Mouse (Mus musculus): ENCODE data around the gene Itpr3.

Itpr3 gene

DNA sequence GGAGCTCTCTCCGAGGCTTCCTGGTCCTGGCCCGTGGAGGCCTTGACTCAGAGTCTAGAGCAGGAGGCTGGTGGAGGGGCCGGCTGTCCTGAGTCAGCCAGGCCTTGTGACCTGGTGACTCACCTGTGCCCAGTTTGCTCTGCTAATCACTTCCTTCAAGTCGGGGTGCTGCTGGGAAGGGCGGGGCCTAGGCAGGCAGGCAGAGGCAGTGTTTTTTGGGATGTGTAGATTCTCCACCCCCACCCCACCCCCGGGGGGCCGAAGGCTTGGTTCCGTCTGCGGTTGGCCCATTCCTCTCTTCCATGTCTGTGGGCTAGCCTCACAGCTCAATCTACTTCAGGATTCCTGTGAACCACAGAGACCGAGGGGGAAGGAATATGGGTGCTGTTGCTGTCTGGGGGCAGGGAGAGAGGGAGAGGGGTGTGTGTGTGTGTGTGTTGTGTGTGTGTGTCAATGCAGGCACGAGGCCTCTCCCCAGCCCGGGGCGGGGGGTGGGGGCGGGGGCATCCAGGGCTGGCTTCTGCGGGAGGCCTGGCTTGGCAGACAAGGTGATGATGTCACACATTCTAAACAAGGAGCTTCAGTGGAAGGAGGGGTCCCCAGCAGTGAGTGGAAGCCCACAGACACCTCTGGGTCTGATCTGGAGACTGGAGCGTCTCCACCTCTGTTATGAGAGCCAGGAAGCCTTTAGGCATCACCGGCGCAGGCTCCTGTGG is 18.6 kb upstream of the Itpr3 start:
- no peak for DNase-seq (ENCODE audit: low read depth, low spot score)

DNA sequence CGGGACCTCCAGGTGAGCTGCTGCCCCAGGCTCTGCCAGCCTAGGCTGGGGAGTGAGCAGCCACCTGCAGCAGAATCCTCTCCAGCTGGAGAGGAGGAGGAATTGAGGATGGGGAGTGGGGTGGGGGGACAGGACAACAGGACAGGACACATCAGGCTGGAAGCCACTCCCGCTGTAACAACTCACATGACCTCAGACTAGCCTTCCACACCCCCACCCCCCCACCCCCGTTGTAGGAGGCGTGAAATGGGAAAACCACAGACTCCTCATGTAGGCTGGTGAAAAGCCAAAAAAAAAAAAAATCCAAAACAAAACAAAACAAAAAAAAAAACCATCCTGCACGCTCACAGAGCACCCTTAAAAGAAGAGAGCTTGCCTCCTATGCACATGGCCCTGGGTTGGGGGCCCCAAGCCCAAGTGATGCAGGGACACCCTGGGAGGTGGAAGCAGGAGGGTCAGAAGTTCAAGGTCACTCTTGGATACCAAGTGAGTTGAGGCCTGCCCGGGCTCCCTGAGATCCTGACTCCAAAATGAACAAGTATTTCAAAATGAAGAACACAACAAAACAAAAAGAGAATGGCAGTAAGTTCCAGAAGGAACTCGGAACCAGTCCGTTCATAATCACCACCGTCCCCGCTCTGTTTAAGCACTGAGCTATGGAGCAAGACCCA is 17.5 kb upstream of the Itpr3 start:
- DNase-seq (ENCODE audit: low read depth, low spot score): no peak

DNA sequence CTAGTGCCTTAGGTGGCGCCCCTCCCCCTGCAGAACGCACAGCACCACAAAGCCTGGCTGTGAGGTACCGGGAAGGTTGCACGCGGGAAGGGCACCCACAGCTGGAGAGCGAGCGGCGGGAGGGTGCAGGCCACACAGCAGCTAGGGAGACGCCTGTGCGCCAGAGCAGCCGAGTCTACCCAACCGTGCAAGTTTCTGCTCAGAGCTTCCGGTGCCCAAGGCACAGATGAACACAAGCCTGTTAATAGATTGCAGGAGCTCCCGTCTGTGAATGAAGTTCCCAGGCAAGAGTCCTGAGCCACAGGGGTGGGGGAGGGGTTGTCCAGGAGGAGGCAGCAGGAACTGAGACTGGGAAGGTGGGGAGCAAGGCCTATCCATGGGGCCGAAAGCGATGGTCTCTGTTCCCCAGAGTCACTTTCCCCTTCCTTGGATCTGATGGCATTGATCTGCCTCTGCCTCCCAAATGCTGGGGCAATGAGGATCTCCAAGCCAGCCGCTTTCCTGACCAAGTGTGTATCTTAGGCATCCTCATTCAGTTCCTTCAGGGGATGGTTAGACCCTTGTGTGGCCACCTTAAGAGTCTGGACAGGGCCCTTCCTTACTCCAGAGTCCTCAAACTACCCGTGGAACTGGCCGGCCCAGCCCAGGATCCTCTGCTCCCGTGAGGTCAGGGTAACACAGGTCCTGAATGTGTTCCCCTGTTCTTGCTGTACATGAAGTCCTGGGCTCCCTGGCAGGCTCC is 16.6 kb upstream of the Itpr3 start:
- no peak for DNase-seq (ENCODE audit: low read depth, low spot score)

DNA sequence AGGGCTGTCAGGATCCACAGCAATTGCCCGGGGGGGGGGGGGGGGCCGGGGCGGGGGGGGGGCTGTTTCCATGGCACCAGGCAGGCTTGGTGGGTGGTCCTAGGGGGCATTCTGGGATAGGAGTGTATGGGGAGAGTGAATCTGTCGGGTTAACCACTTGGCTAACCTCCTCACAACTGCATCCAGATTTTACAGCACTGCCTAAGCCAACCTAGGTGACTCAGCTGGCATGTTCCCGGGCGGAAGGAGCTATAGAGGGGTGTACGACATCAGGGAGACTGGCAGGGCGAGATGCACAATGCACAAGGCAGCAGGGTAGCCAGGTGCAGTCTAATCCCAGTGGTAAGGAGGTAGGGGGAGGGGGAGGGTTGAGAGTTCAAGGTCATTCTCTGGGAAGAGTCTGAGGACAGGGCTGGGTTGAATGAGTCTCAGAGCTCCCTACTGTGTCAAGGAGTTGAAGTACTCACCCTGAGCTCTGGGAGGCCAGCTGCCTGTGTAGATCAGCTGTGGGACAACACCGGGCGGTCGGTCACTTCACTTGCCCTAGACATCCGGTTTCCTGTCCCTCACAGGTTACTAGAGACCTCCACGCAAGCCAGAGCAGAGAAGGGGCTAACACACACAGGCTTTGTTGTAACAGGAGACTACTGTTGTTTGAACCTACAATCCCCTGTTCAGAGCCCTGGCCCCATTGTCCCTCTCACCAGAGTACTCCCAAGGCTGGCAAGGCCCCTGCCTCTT is 15.9 kb upstream of the Itpr3 start:
- no peak for DNase-seq (ENCODE audit: low read depth, low spot score)

DNA sequence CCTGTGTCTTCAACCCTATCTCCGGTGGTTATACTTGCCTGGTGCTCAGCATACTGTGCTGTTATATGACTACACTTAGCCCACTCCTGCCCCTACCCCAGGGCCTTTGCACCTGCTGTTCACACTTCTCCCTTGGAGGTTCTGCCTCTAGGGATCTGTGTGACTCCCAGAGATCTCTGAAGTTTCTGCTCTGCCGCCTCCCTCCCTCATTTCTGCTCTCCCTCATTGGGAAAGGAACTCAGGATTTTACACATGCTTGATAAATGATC is 15.4 kb upstream of the Itpr3 start:
- no peak for DNase-seq (ENCODE audit: low read depth, low spot score)

DNA sequence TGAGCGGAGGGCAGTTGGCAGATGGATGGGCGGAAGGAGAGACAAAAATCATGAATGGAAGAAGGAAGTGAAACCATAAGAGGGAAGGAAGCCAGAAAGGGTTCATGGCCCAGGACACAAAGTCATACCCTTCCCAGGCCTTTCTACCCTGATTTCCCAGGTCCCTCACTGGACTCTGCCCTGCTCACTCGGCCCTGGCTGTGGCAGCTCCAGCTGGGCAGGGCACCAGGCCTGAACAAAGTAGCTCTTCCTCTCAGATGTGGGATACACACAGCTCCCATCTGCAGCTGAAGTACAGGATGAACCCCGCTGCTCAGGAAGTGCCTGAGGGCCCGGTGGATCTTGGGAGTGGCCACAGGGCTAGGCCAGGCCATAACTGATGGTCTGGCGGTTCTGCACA is 14.3 kb upstream of the Itpr3 start:
- no peak for DNase-seq (ENCODE audit: low read depth, low spot score)

DNA sequence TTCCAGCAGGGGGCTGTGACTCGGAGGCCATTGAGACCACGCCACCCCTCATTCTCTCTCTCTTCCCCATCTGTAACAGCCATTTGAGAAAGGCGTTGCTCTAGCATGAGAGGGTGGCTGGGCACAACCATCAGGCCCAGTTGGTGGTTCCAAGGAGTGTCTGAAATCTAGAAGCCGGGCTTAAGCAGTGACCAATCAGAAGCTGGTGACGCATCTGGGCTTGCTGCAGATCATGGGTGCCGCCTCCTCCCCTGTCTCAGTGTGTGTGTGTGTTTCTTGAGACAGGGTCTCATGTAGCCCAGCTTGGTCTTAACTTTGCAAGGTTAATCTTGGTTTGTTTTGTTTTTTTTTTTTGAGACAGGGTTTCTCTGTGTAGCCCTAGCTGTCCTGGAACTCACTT is 11.9 kb upstream of the Itpr3 start:
- DNase-seq (ENCODE audit: low read depth, low spot score): no peak

DNA sequence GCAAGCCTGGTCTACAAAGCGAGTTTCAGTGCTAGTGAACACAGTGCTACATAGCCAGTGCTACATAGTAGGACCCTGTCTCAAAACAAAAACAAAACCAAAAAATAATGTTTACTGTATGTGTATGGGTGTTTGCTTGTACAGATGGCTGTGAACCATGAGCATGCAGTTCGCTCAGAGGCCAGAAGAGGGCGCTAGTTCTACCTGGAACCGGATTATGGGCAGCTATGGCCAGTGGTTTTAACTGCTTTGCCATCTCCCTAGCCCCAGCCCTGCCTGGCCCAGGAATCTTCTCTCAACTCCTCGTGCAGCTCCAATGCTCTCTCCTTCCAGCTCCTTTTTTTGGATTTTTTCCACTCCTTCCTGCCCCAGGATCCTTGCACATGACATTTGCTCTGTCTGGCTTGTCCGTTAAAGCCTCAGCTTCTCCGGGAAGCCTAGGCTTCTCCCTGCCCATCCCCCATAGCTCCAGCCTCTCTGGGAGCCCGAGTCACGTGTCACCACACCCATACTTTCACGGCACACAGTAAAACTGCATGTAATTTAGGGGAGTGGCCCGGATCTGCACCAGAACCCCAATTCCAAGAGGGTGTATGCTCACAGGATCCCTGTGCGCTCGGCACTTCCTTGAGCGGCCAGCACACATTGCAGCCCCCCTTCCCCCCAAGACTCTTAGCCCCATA is 9.2 kb upstream of the Itpr3 start:
- no peak for DNase-seq (ENCODE audit: low read depth, low spot score)

DNA sequence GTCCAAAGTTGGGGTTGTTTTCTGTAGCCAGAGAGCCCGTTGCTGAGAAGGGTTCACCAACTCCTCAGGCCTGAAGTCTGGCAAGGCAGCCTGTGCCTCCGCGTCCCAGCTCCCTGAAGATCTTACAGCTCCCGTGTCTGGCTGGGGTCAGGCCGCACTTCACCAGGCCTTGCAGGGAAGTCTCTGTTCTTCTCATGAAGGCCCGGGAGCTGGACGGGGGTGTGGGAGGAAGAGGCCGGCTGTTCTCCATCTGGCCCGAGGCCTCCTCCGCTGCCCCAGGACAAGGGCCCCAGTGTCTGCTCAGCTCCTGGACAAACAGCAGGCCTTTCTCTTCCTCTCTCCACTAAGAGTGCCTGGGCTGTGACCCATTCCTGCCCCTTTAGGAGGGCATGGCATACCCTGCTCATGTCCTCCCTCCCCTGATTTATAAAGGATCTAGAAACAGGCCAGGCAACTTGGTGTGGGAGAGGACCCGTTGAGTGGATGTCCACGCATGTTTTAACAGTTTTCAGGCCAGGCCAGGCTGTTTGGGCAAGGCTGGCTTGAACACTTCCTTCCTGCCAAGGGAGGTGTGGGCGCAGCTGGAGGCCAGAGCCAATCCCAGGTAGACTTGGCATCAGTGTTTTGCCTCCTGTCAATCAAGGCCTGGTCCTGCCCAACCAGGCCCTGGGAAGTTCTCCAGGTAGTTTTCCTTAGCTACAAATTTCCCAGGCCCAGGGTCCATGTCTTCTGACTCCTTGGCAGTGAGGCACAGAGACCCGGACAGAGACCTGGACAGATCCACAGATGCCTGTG is 8.5 kb upstream of the Itpr3 start:
- no peak for DNase-seq (ENCODE audit: low read depth, low spot score)

DNA sequence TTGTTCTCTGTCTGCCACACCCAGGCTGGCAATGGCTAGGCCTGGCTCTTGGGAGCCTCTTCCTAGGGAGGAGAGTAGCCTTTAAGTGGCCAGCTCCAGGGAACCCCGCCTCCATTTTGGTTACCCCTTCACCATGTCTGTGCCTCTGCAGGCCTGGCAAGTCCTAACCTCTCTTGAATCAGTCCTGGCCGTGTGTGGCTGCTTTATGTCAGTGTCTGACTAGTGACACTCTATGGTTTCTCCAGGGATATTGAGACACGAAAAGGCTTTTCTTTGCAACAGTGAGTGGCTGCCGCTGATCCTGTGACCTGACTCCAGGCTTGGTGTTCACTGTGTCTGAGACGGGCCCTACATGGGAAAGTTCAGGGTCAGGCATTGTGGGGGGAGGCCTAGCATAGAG is 6.3 kb upstream of the Itpr3 start:
- DNase-seq (ENCODE audit: low read depth, low spot score): no peak

DNA sequence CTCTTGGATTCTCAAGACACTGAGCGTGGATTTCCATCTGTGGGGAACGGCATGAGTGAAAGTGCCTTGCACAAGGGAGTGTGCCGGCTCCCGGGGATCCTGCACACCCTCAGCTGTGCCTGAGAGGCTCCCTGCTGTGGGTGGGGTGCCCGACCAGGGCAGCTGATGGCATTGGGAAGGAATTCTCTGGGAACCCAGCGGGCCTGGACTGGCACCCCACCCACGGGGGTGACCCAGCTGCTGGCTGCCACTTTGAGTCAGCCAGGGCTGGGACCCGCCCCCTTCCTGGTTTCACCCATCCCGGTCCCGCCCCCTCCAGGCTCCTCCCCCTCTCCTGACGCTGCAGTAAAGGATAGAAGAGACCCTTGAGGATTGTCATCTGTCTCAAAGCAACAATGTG is 5.6 kb upstream of the Itpr3 start:
- no peak for DNase-seq (ENCODE audit: low read depth, low spot score)

DNA sequence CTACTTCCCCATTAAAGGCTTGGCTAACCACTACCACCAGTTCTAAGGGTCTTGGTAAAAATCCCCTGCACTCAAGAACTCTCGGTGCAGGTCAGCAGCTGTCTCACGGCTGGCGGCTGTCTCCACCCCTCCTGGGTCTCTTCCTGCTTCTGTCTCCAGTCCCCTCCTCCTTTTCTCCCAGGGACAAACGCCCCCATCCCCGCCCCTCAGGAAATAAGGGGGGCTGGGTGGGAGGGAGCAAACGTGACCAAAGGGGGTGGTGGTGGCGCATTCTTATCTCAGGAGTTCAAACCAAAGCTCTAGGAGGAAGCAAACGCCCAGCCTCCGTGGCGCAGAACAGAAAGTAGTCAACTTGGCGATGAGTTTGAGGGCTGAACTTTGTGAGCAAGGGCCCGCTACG is 934 bp upstream of the Itpr3 start:
- DNase-seq (ENCODE audit: low read depth, low spot score): no peak

DNA sequence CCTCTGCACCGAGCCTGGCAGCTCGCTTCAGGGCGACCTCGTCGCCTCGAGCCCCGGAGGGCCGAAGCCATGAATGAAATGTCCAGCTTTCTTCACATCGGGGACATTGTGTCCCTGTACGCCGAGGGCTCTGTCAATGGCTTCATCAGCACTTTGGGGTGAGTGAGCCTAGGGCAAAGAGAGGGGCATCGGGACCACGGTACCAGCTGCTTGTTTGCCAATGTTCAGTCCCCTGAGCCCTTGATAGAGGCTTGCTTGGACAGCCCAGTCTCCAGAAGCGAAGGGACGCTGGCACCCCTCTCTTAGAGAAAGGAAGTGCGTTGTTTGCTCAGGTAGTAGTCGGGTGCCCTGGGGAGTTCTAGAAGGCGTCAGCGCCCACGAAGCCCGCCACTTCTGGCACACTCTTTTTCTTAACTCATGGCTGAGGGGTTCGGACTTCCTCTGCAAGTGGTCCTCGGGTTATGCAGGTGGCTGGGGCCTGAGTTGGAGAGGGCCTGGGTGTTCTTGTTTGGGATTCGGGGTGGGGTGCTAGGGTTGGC is 482 bp downstream of the Itpr3 start:
- DNase-seq (ENCODE audit: low read depth, low spot score): no peak

DNA sequence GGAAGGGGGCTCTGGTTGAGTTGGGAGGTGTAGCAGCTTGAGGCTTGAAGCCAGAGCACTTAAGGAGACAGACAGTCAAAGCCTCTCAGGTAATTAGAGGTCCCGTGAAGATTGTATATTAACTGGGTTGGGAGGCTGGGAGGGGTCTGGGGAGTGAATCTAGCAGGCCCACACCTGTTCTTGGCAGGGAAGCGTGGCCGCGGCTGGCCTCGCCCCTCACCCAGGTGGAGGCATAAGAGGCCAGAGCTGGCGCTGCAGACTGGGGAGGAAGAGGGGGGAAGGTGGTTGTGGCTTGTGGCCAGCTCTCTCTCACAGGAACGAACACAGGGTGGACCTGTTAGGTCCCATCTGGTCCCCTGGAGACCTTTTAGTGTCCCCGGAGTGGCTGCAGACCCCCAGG is 3.6 kb downstream of the Itpr3 start:
- DNase-seq (ENCODE audit: low read depth, low spot score): no peak

DNA sequence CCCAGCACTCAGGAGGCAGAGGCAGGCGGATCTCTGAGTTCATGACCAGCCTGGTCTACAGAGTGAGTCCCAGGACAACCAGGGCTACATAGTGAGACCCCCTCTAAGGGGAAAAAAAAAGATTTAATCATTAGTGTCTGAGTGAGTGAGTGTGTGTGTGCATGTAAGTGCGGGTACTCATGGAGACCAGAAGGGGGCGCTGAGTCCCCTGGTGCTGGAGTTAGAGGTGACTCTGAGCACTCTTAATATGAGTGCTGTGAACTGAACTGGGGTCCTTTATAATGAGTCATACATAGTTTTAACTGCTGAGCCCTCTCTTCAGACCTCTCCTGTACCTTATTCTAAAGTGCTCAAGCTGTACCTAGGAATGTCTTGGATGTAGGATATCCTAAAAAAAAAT is 4.6 kb downstream of the Itpr3 start:
- no peak for DNase-seq (ENCODE audit: low read depth, low spot score)

DNA sequence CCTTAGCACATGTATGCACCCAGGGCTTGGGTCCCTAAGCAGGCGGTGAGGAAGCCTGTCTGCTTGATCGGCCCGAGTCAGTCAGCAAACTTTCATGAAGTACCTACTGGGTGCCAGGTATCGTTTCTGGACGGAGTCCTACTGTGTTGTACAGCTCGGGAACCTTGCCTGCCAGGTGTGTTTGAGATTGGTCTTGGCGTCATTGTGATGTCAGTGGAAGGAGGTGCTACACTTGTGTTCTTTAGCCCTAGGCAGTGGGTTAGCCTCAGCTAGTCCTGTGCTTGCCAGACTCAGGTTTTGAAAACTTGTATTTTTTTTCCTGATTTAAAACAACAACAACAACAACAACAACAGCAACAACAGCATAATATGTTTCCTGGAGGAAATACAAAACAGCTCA is 5.6 kb downstream of the Itpr3 start:
- no peak for DNase-seq (ENCODE audit: low read depth, low spot score)

DNA sequence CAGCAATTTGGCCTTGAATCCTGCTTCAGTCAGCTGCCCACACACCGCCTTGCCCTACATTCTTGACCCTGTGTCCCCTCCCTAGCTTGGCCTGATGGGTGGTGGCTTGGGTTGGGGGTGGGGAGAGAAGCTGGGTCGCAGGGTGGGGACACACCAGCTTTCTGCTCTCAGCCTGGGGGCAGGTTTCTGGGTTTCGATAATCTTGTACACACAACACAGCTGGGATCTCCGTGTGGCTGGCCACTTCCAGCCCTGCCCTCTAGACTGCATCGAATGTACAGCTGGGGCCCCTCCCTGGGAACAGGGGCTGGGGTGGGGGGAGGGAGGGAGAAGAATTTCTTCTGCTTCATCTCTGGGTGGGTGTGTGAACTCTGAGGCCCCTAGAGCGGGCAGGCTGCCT is 6.6 kb downstream of the Itpr3 start:
- DNase-seq (ENCODE audit: low read depth, low spot score): no peak

DNA sequence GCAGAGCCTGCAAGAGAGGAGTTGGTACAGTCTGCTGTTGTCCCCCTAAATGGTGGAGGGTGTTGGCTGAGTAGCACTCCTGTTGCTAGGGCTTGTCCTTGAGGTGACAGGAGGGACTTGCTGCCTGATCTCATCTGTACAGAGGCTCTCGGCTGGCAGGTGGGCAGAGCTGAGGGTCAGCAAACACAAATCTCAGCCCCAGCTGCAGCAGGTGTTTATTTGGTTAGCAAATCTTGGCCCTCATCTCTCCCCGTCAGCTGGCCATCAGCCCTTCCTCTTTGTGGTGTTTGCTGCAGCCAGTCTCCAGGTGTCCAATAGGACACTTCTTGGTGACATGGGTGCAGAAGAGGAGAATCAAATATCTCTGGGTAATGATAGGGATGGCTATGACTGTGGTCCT is 7.1 kb downstream of the Itpr3 start:
- DNase-seq (ENCODE audit: low read depth, low spot score): no peak

DNA sequence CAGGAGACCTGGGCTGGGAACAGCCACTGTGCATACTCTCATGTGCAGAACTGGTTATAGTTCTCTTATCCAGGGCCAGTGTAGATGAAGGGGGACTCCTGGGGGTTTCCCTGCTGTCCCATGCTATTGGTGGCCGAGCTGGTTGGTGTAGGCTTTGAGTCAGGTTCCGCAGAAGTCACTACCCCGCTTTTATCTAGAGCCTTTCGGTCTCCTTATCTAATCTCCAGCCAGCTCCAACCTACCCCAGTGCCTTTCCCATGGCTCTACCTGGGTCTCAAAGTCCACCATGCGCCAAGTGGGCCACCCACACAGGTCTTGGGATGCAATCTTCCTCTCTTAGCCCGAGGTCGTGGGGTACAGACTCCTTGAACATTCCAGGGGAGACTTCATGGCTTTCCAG is 9.0 kb downstream of the Itpr3 start:
- no peak for DNase-seq (ENCODE audit: low read depth, low spot score)

DNA sequence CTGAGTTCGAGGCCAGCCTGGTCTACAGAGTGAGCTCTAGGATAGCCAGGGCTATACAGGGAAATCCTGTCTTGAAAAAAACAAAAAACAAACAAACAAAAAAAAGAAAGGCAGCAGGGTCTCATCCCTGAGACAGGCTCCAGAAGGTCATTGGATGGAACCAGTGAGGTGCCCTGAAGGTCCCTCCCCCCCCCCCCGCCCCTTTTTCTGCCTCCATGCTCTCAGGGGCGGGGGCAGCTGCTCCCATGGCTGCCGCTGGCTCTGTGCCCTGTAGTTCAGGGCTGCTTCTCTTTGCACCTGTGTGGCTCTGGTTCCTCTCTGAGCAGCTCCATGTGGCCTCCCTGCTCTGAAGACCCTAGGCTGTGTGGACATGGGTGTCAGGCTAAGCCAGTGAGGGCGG is 12.0 kb downstream of the Itpr3 start:
- DNase-seq (ENCODE audit: low read depth, low spot score): no peak

DNA sequence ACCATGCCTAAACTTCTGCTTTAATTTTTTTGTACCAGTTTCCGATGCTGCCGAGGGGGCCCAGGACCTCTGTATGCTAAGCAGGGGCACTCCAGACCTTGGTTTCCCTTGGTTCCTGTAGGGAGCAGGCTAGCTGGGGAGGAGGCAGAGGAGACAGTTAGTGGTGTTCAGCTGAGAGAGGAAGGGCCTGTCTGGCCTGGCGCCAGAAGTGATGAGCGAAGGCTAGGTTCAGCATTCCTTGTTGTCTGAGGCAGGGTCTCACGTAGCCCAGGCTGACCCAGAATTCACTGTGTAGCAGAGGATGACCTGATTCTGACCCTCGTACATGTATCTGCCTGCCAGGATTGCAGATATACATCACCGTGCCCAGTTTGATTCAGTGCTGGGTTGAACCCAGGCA is 13.8 kb downstream of the Itpr3 start:
- DNase-seq (ENCODE audit: low read depth, low spot score): no peak
